Mouse (Mus musculus) testis, adult 10 weeks (tissue): ENCODE data around the gene Tmem132a. TPM values are rescaled to one million over a fixed set of nuclear protein-coding genes. Genes with fewer than 3 reads are reported as not detected.

Source experiments
- polyA plus RNA-seq: library from polyadenylated mRNA; stranded (reverse); fragments of 350-450 nt; fragmentation: Illumina TruSeq; extraction: RNeasy Lipid Tissue Mini Kit (QIAGEN cat#74804); gene quantifications from one replicate; pipeline ENCODE4 v1.2.3, GENCODE M21; 2014; ENCODE audit warnings: low read depth, low replicate concordance

The Tmem132a gene
- not detected for polyA plus RNA-seq

DNA sequence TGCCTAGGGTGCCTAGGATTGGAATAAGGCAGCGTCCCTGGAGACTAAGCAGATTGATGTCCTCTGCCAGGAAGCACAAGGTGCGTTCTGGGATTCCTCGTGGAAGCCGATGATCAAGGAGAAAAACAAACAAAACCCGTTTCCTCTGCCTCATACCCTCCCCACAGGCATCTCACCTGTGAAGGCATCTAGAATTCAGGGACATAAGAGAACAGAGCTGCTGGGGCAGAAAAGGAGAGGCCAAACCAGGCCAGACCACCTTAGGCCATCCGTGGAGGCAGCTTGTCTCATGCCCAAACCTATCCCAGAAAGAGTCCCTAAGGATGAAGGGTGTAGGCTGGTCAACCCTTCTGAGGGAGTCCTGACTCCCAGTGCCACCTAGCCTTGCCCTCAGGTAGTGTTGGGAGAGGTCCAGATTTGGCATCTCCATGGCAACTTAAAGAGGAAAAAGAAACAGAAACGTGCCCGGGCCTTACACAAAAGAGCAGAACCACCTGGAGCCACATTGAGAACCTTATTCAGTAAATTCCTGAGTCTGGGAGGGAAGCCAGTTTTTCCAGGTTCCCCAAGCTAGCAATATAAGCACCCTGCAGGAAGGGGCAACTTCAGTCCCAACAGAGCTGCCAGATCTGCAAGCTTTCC lies at the start of gene Tmem132a:
Gene Tmem132a (minus strand): TSS at position 55 of the 642 bp plus-strand sequence.

GRCm38 (mm10) chr19:10895016-10895528 lies 25.3 kb upstream of the Tmem132a start, which contains the start of gene Prpf19:
TSS of gene Prpf19 (plus strand) at chr19:10895231.

GRCm38 (mm10) chr19:10881426-10882154 lies 11.8 kb upstream of the Tmem132a start, which contains the start of gene Tmem109:
TSS of gene Tmem109 (minus strand) at chr19:10882001.

GRCm38 (mm10) chr19:10839010-10839892 lies 30.5 kb downstream of the Tmem132a start, which contains the start of gene Slc15a3:
TSS of gene Slc15a3 (plus strand) at chr19:10839727.

DNA sequence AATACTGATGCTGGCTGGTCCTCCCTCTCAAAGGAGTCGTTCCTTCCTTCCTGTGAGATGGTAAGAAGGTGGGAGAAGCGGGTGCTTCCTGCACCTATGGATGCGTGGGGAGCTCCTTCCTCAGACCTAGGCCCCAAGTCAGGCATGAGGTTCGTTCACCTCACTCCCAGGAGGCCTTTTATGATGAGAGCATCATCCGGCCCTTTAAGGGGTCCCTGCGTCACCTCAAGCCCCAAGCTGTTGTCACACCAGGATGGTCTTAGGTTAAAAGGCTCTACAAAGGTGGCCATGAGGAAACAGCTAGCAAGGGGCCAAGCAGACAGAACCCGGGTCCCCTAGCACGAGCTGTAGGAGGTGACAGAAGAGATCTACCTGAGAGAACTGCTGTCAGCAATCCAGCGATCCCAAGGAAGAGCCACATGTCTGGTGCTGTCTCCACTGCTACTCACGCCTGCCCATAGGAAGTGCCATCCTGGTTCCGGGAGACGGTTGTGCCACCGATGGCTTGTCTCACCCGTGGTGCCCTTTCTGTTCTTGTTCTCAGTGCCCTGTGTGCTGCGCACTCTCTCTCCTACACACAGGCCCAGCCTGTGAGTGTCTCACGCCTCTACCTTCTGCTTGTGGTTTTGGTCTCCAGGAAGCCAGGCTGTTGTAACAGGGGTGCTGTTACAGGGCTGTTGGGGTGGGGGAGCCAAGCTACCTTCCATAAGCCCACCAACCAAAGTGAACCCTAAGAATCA lies 40.1 kb downstream of the Tmem132a start, which contains the start of gene Cd6:
Gene Cd6 (minus strand): TSS at position 623 of the 740 bp plus-strand sequence.

Other genes starting within 250 kb of the Tmem132a start
- gene Vwce, start 235.7 kb downstream of the Tmem132a start, polyA plus RNA-seq, result 0.17 TPM
- gene Pga5, start 191.9 kb downstream of the Tmem132a start, polyA plus RNA-seq, result not detected
- 3.4 TPM for gene Vps37c, start 181.2 kb downstream of the Tmem132a start, polyA plus RNA-seq
- gene Cd5, start 130.9 kb downstream of the Tmem132a start, polyA plus RNA-seq, result not detected
- not detected for gene Cd6, start 39.9 kb downstream of the Tmem132a start, polyA plus RNA-seq
- gene Slc15a3, start 30.2 kb downstream of the Tmem132a start, polyA plus RNA-seq, result 0.32 TPM
- 10.3 TPM for gene Tmem109, start 12.1 kb upstream of the Tmem132a start, polyA plus RNA-seq
- 34.5 TPM for gene Prpf19, start 25.3 kb upstream of the Tmem132a start, polyA plus RNA-seq
- gene Zp1, start 50.7 kb upstream of the Tmem132a start, polyA plus RNA-seq, result not detected
- gene Ptgdr2, start 67.2 kb upstream of the Tmem132a start, polyA plus RNA-seq, result 0.27 TPM
- gene Ccdc86, start 79.3 kb upstream of the Tmem132a start, polyA plus RNA-seq, result 4.6 TPM
- 0.42 TPM for gene Ms4a10, start 104.7 kb upstream of the Tmem132a start, polyA plus RNA-seq
- gene Ms4a15, start 123.3 kb upstream of the Tmem132a start, polyA plus RNA-seq, result not detected
- gene Ms4a18, start 148.1 kb upstream of the Tmem132a start, polyA plus RNA-seq, result 2.0 TPM
- 0.20 TPM for gene Ms4a8a, start 211.2 kb upstream of the Tmem132a start, polyA plus RNA-seq